Mouse (Mus musculus) liver, embryonic 14.5 days (tissue): ENCODE results near the gene Adamts12. TPM values are rescaled to one million over a fixed set of nuclear protein-coding genes. Genes with fewer than 3 reads are reported as not detected.

ENCODE experiments used
- ATAC-seq: fragments of 200-750 bp; cut with Nextera tagmentation; 2 replicates; pipeline ENCODE4 v1.8.0; 2017; ENCODE audit warnings: moderate number of reproducible peaks, mild to moderate bottlenecking, moderate library complexity; ENCODE audit not compliant: insufficient read depth
- DNase-seq, 3 experiments: peaks; one replicate each; pipeline ENCODE4 v3.0.0-alpha.2; 2012 to 2013; ENCODE audit warnings: low read depth in 3 of 3, low spot score in 3 of 3
- H3K27ac ChIP-seq: fragments of 300-500 bp; sonication (generic); 2 replicates; pipeline ENCODE4 v1.5.1; 2014; ENCODE audit warnings: moderate library complexity, mild to moderate bottlenecking, control low read depth, inconsistent platforms
- H3K27me3 ChIP-seq: fragments of 300-500 bp; sonication (generic); 2 replicates; pipeline ENCODE4 v1.6.1; 2014; ENCODE audit warnings: mild to moderate bottlenecking, low read length, moderate library complexity; ENCODE audit not compliant: control insufficient read depth, insufficient read depth
- H3K36me3 ChIP-seq: fragments of 300-500 bp; sonication (generic); replicated peaks from 2 replicates; pipeline ENCODE4 v1.6.1; 2014; ENCODE audit warnings: low read depth; ENCODE audit not compliant: control insufficient read depth, insufficient read depth
- H3K4me1 ChIP-seq, 2 experiments: fragments of 200-500 bp in 1 of 2; fragments of 300-500 bp in 1 of 2; sonication (generic) in 1 of 2; replicated peaks; 2 replicates each; pipeline ENCODE4 v1.6.1; 2012 to 2014; ENCODE audit warnings: antibody characterized with exemption in 1 of 2, inconsistent platforms in 1 of 2, low read length in 1 of 2; ENCODE audit not compliant: control insufficient read depth in 2 of 2, insufficient read depth in 2 of 2
- H3K4me2 ChIP-seq: fragments of 300-500 bp; sonication (generic); 2 replicates; pipeline ENCODE4 v1.6.1; 2014; ENCODE audit warnings: low read depth, mild to moderate bottlenecking, control low read depth, moderate library complexity
- H3K4me3 ChIP-seq, 2 experiments: fragments of 200-500 bp in 1 of 2; fragments of 300-500 bp in 1 of 2; sonication (generic) in 1 of 2; 2 replicates each; pipeline ENCODE4 v1.5.1; 2012 to 2014; ENCODE audit warnings: low read depth in 2 of 2, low read length in 2 of 2, mild to moderate bottlenecking in 2 of 2, control low read depth in 1 of 2, inconsistent platforms in 1 of 2, moderate library complexity in 1 of 2; ENCODE audit not compliant: insufficient read depth in 1 of 2
- H3K9ac ChIP-seq: fragments of 300-500 bp; sonication (generic); replicated peaks from 2 replicates; pipeline ENCODE4 v1.6.1; 2014; ENCODE audit warnings: mild to moderate bottlenecking, control low read depth, moderate library complexity
- H3K9me3 ChIP-seq: fragments of 300-500 bp; sonication (generic); 2 replicates; pipeline ENCODE4 v1.6.1; 2016; ENCODE audit warnings: low read length, mixed read lengths; ENCODE audit not compliant: control insufficient read depth
- CTCF ChIP-seq: IDR thresholded peaks from 2 replicates; pipeline ENCODE4 v1.5.1; 2016; ENCODE audit warnings: antibody characterized with exemption, low read depth, control low read depth
- EP300 ChIP-seq: IDR thresholded peaks from 2 replicates; pipeline ENCODE4 v1.6.1; 2016; ENCODE audit warnings: antibody characterized with exemption, low read depth
- WGBS: fragments of 180-500 bp; shearing (Covaris S2); extraction: QIAGEN DNeasy Blood & Tissue Kit; methylation state at CpG from one replicate; pipeline ENCODE4 v1.1.7; 2014; ENCODE audit not compliant: insufficient replicate concordance; 5-methylcytosine and 5-hydroxymethylcytosine counted together
- polyA plus RNA-seq, 2 experiments: library from polyadenylated mRNA; depleted of rRNA in 1 of 2; stranded (reverse) in 1 of 2; unstranded in 1 of 2; fragments of >200 nt; fragmentation: Nextera tagmentation in 1 of 2; extraction: Ambion mirVana in 1 of 2; gene quantifications; 2 replicates each; pipeline versions ENCODE4 v1.2.1 to v1.2.3; 2012 to 2014

Gene Adamts12
- polyA plus RNA-seq, 2 experiments: 0.23 to 0.47 TPM

DNA sequence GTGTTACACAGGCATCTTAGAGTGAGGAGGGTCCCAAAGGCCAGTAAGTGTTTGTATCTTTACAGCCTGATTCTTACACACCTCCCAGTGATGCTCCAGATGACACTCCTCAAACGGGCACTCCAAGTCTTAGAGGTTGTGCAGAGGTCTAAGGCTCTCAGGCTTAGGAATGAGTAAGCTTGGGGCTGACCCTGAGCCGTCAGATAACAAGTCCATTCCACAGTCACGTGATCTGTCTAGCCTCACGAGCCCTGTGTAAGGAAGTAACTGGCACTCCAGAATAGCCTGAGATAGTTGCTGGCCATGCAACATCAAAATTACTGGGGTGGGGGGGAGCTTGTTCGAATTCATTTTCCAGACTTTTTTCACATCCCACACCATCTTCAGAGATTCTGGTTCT lies 24.5 kb upstream of the Adamts12 start:
- Histone ChIP-seq H3K4me3 (no peak overlapping the region), H3K9me3 (no peaks in the 10 kb centered on the region), H3K9ac (no peak overlapping the region), H3K4me1 (no peaks in the 10 kb centered on the region), H3K27ac (no peak overlapping the region), H3K4me2 (no peak overlapping the region), H3K36me3 (no peaks in the 10 kb centered on the region), H3K27me3 (peaks cover 30% of the 10 kb centered on the region)
- no peak for TF ChIP-seq EP300
- no peak for TF ChIP-seq CTCF
- WGBS: 26% methylated on average over 5 of the region's 5 CpGs
- DNase-seq: no peak
- ATAC-seq: no peak

DNA sequence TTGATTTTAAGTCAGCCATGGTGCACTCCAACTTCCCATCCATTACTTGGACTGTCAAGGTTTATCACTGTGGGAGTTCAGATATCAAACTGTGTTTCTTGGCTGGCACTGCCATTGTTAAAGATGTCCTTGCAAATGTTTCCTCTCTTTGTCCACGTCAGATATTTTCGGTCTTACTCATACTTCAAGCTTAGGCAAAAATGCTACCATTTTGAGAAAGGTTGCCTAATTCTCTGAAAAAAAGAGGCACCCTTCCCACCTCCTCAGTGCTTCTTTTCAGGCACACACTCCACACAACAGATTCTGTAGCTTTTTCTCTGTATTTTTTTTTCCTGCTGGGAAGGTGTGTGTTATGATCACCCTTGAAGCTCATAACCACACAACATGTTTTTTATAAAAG lies 23.4 kb upstream of the Adamts12 start:
- 69% methylated on average over 2 of the region's 2 CpGs for WGBS
- no peak overlapping the region for H3K4me2 ChIP-seq

DNA sequence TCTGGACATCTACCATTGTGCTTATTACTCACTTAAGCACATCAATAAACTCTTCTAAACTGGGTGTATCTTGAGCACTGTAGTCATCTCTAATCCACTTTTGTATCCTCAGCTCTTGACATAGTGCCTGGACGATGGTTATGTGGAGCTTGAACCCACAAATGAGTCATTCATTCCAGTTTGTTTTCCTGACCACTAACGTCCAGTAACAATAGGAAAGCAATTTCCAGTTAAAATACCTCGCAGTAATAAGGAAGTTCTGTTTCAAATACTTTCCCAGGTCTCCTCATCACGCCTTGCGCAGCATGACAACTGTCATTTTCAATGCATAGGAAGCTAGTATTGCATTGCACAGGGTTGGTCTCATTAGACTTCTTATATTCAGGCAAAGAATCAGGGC lies 21.8 kb upstream of the Adamts12 start:
- Histone ChIP-seq H3K36me3 (no peaks in the 10 kb centered on the region), H3K9ac (no peak overlapping the region), H3K9me3 (no peaks in the 10 kb centered on the region), H3K27ac (no peak overlapping the region), H3K4me3 (no peak overlapping the region), H3K27me3 (peaks cover 5% of the 10 kb centered on the region), H3K4me2 (no peak overlapping the region), H3K4me1 (no peaks in the 10 kb centered on the region)
- 36% methylated on average over 5 of the region's 5 CpGs for WGBS
- ATAC-seq (no peak), DNase-seq (no peak)
- no peak for TF ChIP-seq EP300
- TF ChIP-seq CTCF: no peak

More for the DNA sequence above, 23.4 kb upstream of the Adamts12 start:
- DNase-seq (no peak), ATAC-seq (no peak)
- TF ChIP-seq EP300 (no peak), CTCF (no peak)
- Histone ChIP-seq H3K9me3 (no peaks in the 10 kb centered on the region), H3K27ac (no peak overlapping the region), H3K4me1 (no peaks in the 10 kb centered on the region), H3K27me3 (peaks cover 20% of the 10 kb centered on the region), H3K36me3 (no peaks in the 10 kb centered on the region), H3K9ac (no peak overlapping the region), H3K4me3 (no peak overlapping the region)

DNA sequence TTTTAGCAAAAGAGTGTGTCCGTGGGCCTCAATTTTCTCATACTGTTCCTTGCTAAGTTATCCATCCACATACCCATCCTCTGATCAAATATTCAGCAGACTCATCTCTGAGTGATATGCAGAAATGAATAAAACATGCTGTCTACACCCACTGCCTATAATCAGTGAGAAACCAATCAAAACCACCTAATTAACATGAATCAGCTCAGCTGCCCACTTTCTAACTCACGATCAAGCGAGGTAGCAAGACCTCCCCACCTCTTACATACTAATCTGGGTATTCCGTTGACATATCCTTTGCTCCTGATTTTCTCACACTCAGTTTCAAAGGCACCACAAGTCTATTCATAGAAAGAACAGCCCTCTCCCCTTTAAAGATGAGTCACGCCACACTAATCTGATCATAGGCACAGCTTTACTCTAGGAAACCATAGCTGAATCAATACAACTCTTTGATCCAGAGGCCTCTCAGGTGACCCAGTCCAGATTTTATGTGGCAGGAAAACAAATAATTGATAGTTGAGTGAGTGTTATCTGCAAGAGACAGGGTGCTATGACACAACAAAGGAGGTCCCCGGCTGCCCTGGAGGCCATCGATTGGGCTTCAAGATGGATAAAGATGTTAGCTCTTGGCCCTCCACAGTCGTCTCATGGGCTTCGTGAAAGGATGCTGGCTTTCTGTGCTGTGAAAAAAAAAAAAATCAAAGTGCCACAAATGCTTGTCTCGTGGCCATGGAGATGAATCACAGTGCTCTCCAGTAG lies 10.7 kb upstream of the Adamts12 start:
- DNase-seq: no peak
- TF ChIP-seq CTCF (no peak), EP300 (no peak)
- ATAC-seq: no peak
- Histone ChIP-seq H3K4me1 (peaks cover 0 to 4% of the 10 kb centered on the region in 2 experiments; a peak in 2 of 4 replicates), H3K27ac (no peak overlapping the region), H3K4me2 (no peak overlapping the region), H3K9me3 (no peaks in the 10 kb centered on the region), H3K27me3 (no peaks in the 10 kb centered on the region), H3K36me3 (no peaks in the 10 kb centered on the region), H3K4me3 (no peak overlapping the region), H3K9ac (no peak overlapping the region)
- 55% methylated on average over 10 of the region's 10 CpGs for WGBS

DNA sequence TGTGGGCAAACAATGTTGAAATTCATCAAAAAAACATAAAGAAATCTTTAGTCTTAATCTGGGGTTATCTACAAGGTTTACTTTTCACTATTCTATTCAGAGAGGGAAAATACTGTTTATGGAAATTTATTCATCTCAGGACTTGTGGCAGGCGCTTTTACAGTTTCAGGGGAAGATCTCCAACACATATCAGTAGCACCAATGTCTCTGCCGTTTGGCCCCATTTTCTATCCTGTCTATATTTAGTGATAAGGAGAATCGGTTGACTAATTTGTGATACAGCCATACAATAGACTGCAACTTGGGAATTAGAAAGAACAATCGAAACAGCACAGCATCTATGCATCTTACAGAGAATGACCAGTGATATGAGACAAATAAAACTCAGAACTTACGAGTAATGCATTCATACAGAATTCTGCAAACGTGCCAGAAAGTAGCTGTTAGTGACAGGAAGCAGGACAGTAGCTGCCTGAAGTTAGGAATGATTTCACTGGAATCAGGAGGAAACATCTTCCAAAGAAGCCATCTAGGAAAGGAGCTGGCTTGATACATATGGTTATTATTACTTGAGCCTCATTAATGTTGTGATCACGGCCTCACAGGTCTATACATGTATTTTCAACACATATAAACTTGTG lies 10.0 kb upstream of the Adamts12 start:
- H3K4me2 ChIP-seq: no peak overlapping the region
- no peak for ATAC-seq
- H3K4me3 ChIP-seq: no peak overlapping the region
- H3K27me3 ChIP-seq: no peaks in the 10 kb centered on the region
- no peak overlapping the region for H3K9ac ChIP-seq
- peaks cover 0 to 4% of the 10 kb centered on the region in 2 experiments; a peak in 2 of 4 replicates for H3K4me1 ChIP-seq
- H3K27ac ChIP-seq: no peak overlapping the region
- no peaks in the 10 kb centered on the region for H3K36me3 ChIP-seq
- WGBS: 48% methylated on average over 7 of the region's 7 CpGs
- TF ChIP-seq CTCF (no peak), EP300 (no peak)
- no peaks in the 10 kb centered on the region for H3K9me3 ChIP-seq
- DNase-seq: no peak
